Mouse (Mus musculus) midbrain, embryonic 14.5 days (tissue): ENCODE data around the gene Zfand2a. TPM values are rescaled to one million over a fixed set of nuclear protein-coding genes. Genes with fewer than 3 reads are reported as not detected.

Experiments used
- ATAC-seq: fragments of 200-750 bp; cut with Nextera tagmentation; 2 replicates; pipeline ENCODE4 v1.8.0; 2017; ENCODE audit warnings: moderate number of reproducible peaks, moderate library complexity; ENCODE audit not compliant: low FRiP score, low TSS enrichment
- DNase-seq: peaks from one replicate; pipeline ENCODE4 v3.0.0-alpha.2; 2015
- H3K27ac ChIP-seq: fragments of 300-500 bp; sonication (generic); replicated peaks from 2 replicates; pipeline ENCODE4 v1.5.1; 2014; ENCODE audit warnings: mild to moderate bottlenecking, low read depth, low read length, moderate library complexity
- H3K27me3 ChIP-seq: fragments of 300-500 bp; sonication (generic); 2 replicates; pipeline ENCODE4 v1.6.1; 2014; ENCODE audit warnings: low read length, control low read depth, mixed read lengths; ENCODE audit not compliant: control insufficient read depth, insufficient read depth
- H3K36me3 ChIP-seq: fragments of 300-500 bp; sonication (generic); 2 replicates; pipeline ENCODE4 v1.6.1; 2014; ENCODE audit warnings: low read length, control low read depth; ENCODE audit not compliant: control insufficient read depth, insufficient read depth
- H3K4me1 ChIP-seq: fragments of 300-500 bp; sonication (generic); 2 replicates; pipeline ENCODE4 v1.6.1; 2014; ENCODE audit warnings: mild to moderate bottlenecking, antibody characterized with exemption, low read length, control low read depth; ENCODE audit not compliant: control insufficient read depth, insufficient read depth
- H3K4me2 ChIP-seq: fragments of 300-500 bp; sonication (generic); 2 replicates; pipeline ENCODE4 v1.6.1; 2014; ENCODE audit warnings: mild to moderate bottlenecking, low read length, moderate library complexity
- H3K4me3 ChIP-seq: fragments of 300-500 bp; sonication (generic); replicated peaks from 2 replicates; pipeline ENCODE4 v1.5.1; 2014; ENCODE audit warnings: low read depth, low read length
- H3K9ac ChIP-seq: fragments of 300-500 bp; sonication (generic); replicated peaks from 2 replicates; pipeline ENCODE4 v1.6.1; 2014; ENCODE audit warnings: mild to moderate bottlenecking, low read length, moderate library complexity
- H3K9me3 ChIP-seq: fragments of 300-500 bp; sonication (generic); 2 replicates; pipeline ENCODE4 v1.6.1; 2016; ENCODE audit warnings: low read length, control low read depth, mixed read lengths; ENCODE audit not compliant: control insufficient read depth
- WGBS: fragments of 180-500 bp; shearing (Covaris S2); extraction: QIAGEN DNeasy Blood & Tissue Kit; methylation state at CpG from one replicate; pipeline ENCODE4 v1.1.7; 2014; 5-methylcytosine and 5-hydroxymethylcytosine counted together
- polyA plus RNA-seq: library from polyadenylated mRNA; unstranded; fragments of >200 nt; fragmentation: Nextera tagmentation; extraction: Ambion mirVana; gene quantifications from 2 replicates; pipeline ENCODE4 v1.2.1, GENCODE M21; 2014

Gene Zfand2a
- polyA plus RNA-seq, 1 experiment from 2014 or later, result 14.1 TPM

GRCm38 (mm10) chr5:139505073-139505606 lies 20.8 kb upstream of the Zfand2a start:
- Histone ChIP-seq H3K27me3 (no peaks in the 10 kb centered on the region), H3K36me3 (no peaks in the 10 kb centered on the region), H3K4me2 (no peak overlapping the region), H3K4me3 (no peak overlapping the region), H3K4me1 (no peaks in the 10 kb centered on the region), H3K27ac (no peak overlapping the region), H3K9ac (no peak overlapping the region), H3K9me3 (no peaks in the 10 kb centered on the region)
- 4% methylated on average over 12 of the region's 14 CpGs for WGBS
- ATAC-seq (no peak), DNase-seq (peak; percentile 89)

- H3K27me3 ChIP-seq, result no peaks in the 10 kb centered on the region
- ATAC-seq (no peak), DNase-seq (no peak)
- H3K36me3 ChIP-seq, result no peaks in the 10 kb centered on the region
- no peaks in the 10 kb centered on the region for H3K4me1 ChIP-seq
- WGBS, result 75% methylated on average over 14 of the region's 14 CpGs
- no peak overlapping the region for H3K4me3 ChIP-seq
- no peaks in the 10 kb centered on the region for H3K9me3 ChIP-seq
- H3K4me2 ChIP-seq, result no peak overlapping the region
- H3K27ac ChIP-seq, result no peak overlapping the region
- no peak overlapping the region for H3K9ac ChIP-seq
Observed at GRCm38 (mm10) chr5:139502281-139502680, 17.9 kb upstream of the Zfand2a start.

- no peaks in the 10 kb centered on the region for H3K4me1 ChIP-seq
- H3K9me3 ChIP-seq, result no peaks in the 10 kb centered on the region
- H3K27me3 ChIP-seq, result no peaks in the 10 kb centered on the region
- WGBS, result 66% methylated on average over 5 of the region's 5 CpGs
- H3K36me3 ChIP-seq, result no peaks in the 10 kb centered on the region
- H3K4me2 ChIP-seq, result no peak overlapping the region
- no peak overlapping the region for H3K4me3 ChIP-seq
- no peak overlapping the region for H3K27ac ChIP-seq
- ATAC-seq, result no peak
- no peak for DNase-seq
- no peak overlapping the region for H3K9ac ChIP-seq
Observed at GRCm38 (mm10) chr5:139498791-139499190, 14.4 kb upstream of the Zfand2a start.

GRCm38 (mm10) chr5:139496939-139497338 lies 12.6 kb upstream of the Zfand2a start:
- Histone ChIP-seq H3K4me1 (no peaks in the 10 kb centered on the region), H3K27me3 (no peaks in the 10 kb centered on the region), H3K36me3 (no peaks in the 10 kb centered on the region), H3K9ac (no peak overlapping the region), H3K9me3 (no peaks in the 10 kb centered on the region), H3K4me3 (no peak overlapping the region), H3K4me2 (no peak overlapping the region), H3K27ac (no peak overlapping the region)
- ATAC-seq, result no peak
- DNase-seq, result no peak
- WGBS, result 53% methylated on average over 5 of the region's 5 CpGs

- Histone ChIP-seq H3K4me2 (no peak overlapping the region), H3K4me3 (no peak overlapping the region), H3K36me3 (no peaks in the 10 kb centered on the region), H3K27ac (no peak overlapping the region), H3K4me1 (no peaks in the 10 kb centered on the region), H3K27me3 (no peaks in the 10 kb centered on the region), H3K9ac (no peak overlapping the region), H3K9me3 (no peaks in the 10 kb centered on the region)
- 72% methylated on average over 21 of the region's 22 CpGs for WGBS
- ATAC-seq (no peak), DNase-seq (no peak)
Observed at GRCm38 (mm10) chr5:139495019-139495669, 10.8 kb upstream of the Zfand2a start.

- no peak for ATAC-seq
- H3K9me3 ChIP-seq, result no peaks in the 10 kb centered on the region
- H3K27ac ChIP-seq, result no peak overlapping the region
- no peaks in the 10 kb centered on the region for H3K4me1 ChIP-seq
- H3K4me3 ChIP-seq, result no peak overlapping the region
- whole genome bisulfite sequencing, result 68% methylated on average over 5 of the region's 5 CpGs
- no peak overlapping the region for H3K4me2 ChIP-seq
- no peaks in the 10 kb centered on the region for H3K36me3 ChIP-seq
- H3K9ac ChIP-seq, result no peak overlapping the region
- no peak for DNase-seq
- H3K27me3 ChIP-seq, result no peaks in the 10 kb centered on the region
Observed at GRCm38 (mm10) chr5:139493690-139494089, 9.3 kb upstream of the Zfand2a start.

GRCm38 (mm10) chr5:139491348-139491747 lies 7.0 kb upstream of the Zfand2a start:
- no peaks in the 10 kb centered on the region; the same call in 1 of the 2 replicates for H3K9me3 ChIP-seq
- no peaks in the 10 kb centered on the region for H3K27me3 ChIP-seq
- ATAC-seq (no peak), DNase-seq (no peak)
- no peaks in the 10 kb centered on the region for H3K4me1 ChIP-seq
- 37% methylated on average over 8 of the region's 8 CpGs for WGBS
- no peaks in the 10 kb centered on the region for H3K36me3 ChIP-seq
- no peak overlapping the region for H3K27ac ChIP-seq
- no peak overlapping the region for H3K4me3 ChIP-seq
- no peak overlapping the region for H3K9ac ChIP-seq
- no peak overlapping the region for H3K4me2 ChIP-seq

- H3K27ac ChIP-seq, result no peak overlapping the region
- no peaks in the 10 kb centered on the region; the same call in 1 of the 2 replicates for H3K9me3 ChIP-seq
- no peak overlapping the region for H3K4me2 ChIP-seq
- no peak overlapping the region for H3K4me3 ChIP-seq
- WGBS, result 72% methylated on average over 11 of the region's 11 CpGs
- ATAC-seq, result no peak
- no peak overlapping the region for H3K9ac ChIP-seq
- no peak for DNase-seq
- no peaks in the 10 kb centered on the region for H3K36me3 ChIP-seq
- no peaks in the 10 kb centered on the region for H3K27me3 ChIP-seq
- H3K4me1 ChIP-seq, result no peaks in the 10 kb centered on the region
Observed at GRCm38 (mm10) chr5:139490131-139490530, 5.8 kb upstream of the Zfand2a start.

- peaks cover 10% of the 10 kb centered on the region for H3K4me1 ChIP-seq
- peak overlapping the region; percentile 75; the same call in 1 of the 2 replicates for H3K9ac ChIP-seq
- peaks cover 40% of the 10 kb centered on the region for H3K36me3 ChIP-seq
- no peak for ATAC-seq
- H3K4me2 ChIP-seq, result peak overlapping the region; percentile 87
- no peak for DNase-seq
- H3K27me3 ChIP-seq, result no peaks in the 10 kb centered on the region
- no peak overlapping the region for H3K27ac ChIP-seq
- peak overlapping the region; percentile 90 for H3K4me3 ChIP-seq
- H3K9me3 ChIP-seq, result no peaks in the 10 kb centered on the region; the same call in 1 of the 2 replicates
- 65% methylated on average over 14 of the region's 14 CpGs for WGBS
Observed at GRCm38 (mm10) chr5:139483171-139483848, 1.0 kb downstream of the Zfand2a start.
